Mouse (Mus musculus): ENCODE measurements at regions not wholly inside any gene's neighbourhood (a gene's known extent, or its start where the extent isn't known, plus 50 kb on each side); places are given as distances from the start of the nearest gene placed in this dataset.

DNA sequence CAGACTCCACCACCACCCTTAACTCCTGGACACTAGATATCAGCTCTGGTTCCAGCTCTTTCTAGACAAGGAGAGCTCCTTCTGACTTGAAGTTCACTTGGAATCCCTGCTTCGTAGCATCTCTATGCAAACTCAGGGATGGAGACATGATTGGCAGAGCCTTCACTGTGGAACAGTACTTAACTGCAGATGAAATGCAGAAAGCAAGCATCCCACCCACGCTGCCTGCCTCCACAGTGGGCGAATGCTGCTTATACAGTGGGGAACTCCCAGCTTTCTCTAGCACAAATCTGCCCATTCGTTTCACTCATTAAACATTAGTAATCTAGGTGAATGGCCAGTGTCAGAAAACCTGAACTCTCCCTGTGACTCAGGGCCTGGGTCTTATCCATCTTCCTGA, 92.0 kb upstream of the Coch start:
- no peak for DNase-seq (ENCODE audit: low read depth)

DNA sequence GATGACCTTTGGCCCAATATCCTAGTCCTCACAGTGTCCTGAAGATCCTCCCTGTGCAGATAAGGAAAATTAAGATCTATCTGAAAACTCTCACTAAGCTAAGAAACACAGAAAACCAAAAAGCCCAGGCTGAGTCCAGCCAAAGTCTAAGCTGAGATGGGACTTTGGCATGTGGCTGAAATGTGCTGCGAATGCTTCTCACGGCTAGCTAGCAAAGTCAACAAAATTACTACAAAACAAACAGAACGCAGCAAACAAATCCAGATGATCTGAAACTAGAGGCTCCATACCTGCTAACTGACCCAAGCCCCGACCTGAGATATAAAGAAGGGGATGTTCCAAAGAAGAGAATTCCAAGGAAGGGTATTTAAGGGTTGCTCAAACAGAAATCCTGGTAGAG, 90.4 kb upstream of the Coch start:
- no peak for DNase-seq (ENCODE audit: low read depth)

- DNase-seq (ENCODE audit: low read depth), result peak; percentile 43
These were observed 89.4 kb upstream of the Coch start for GRCm38 (mm10) chr12:51503706-51504105.

- DNase-seq (ENCODE audit: low read depth), result no peak
These were observed 88.6 kb upstream of the Coch start for GRCm38 (mm10) chr12:51504581-51504980.

DNA sequence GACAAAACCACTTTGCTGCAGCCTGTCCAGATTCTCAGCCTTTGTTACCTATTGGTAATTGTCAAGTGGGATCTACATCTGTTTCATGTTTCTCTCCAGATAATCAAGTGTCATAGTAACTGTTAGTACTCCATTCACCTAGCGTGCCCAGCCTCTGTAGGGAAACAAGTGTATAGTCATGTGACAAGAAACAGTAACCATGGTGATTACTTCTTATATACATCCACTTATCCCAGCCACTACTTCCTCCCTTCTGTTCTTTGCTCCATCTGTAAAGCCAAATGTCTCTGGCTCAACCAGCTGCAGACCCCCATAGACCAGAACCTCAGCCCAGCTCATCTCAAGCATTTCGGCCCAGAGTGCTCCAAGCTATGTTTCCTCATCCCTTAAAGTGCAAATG, 83.1 kb upstream of the Coch start:
- no peak for DNase-seq (ENCODE audit: low read depth)

- no peak for DNase-seq (ENCODE audit: low read depth)
These were observed 76.4 kb upstream of the Coch start for GRCm38 (mm10) chr12:51516726-51517125.

DNA sequence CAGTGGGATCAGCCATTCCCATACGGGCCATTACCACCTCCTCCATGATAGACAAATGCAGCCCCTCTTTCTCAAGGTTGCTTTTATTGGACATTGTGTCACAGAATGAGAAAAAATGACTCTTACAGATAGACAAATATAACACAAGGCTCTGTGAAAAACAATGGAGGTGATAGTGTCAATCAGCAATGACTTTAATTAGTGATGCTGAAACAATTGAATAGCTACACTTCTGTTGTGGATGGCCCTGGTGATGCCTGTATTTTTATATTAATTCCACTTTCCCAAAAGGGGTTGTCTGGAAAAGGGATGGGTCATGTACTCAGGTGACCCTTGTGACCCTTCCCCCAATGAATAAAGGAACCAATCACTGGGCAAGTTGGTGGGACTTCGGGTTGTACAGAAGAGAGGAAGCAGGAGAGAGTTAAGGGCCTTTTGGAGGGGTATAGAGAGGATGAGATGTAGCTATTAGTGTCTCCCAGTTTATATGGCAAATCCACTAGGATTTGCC, 71.5 kb upstream of the Coch start:
- no peak for DNase-seq (ENCODE audit: low read depth)

DNA sequence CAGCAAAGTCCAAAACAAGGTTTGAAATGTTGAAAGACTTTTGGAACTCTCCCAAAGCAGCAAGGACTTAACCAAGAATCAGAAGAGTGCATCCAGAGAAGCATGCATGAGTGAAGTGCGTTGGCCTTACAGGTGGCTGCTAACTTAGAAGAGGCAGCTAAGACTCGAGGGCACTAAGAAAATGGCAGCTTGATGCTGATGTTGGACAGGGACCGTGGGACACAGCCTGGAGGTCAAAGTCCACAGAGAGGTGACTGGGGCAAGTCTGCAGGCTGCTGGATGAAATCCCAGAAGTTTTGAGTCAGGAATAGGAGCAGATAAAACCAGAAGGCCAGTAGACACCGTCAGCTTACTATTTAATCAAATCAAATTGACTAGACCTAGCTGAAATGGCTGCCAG, 69.3 kb upstream of the Coch start:
- no peak for DNase-seq (ENCODE audit: low read depth)

GRCm38 (mm10) chr12:51527854-51528253, 65.3 kb upstream of the Coch start:
- no peak for DNase-seq (ENCODE audit: low read depth)

GRCm38 (mm10) chr12:51534606-51535005, 58.5 kb upstream of the Coch start:
- no peak for DNase-seq (ENCODE audit: low read depth)

GRCm38 (mm10) chr12:51535056-51535640, 58.0 kb upstream of the Coch start:
- no peak for DNase-seq (ENCODE audit: low read depth)

Measured in c-Kit-positive CD71-positive TER-119-negative erythroid progenitor cells, embryonic 14.5 days (primary cell).